Comparison of ENCODE assay signal across 20 mouse cellular contexts in genomic region chr6:146205136-146205535, GRCm38 (mm10).
"Had no signal": no experiment of that assay in that cellular context is flagged by ENCODE, and none has a peak within 500 bp of the region (broad histone marks: within the 10 kb centered on the region; RNA-seq: fewer than 3 reads in every experiment).

No protein-coding gene starts in this region.

- ATAC-seq: liver, embryonic 12.5 days had no signal

- H3K27ac ChIP-seq: kidney, embryonic 15.5 days; limb, embryonic 12.5 days; limb, embryonic 15.5 days; liver, embryonic 12.5 days; liver, embryonic 15.5 days; lung, embryonic 15.5 days; neural tube, embryonic 13.5 days had no signal

- H3K4me1 ChIP-seq: neural tube, embryonic 13.5 days had no signal

- H3K9me3 ChIP-seq: kidney, embryonic 15.5 days; limb, embryonic 12.5 days; limb, embryonic 15.5 days; liver, embryonic 12.5 days; liver, embryonic 15.5 days; lung, embryonic 15.5 days; megakaryocyte, embryonic 14.5 days; neural tube, embryonic 13.5 days had no signal

- H3K4me3 ChIP-seq: kidney, embryonic 15.5 days; limb, embryonic 12.5 days; limb, embryonic 15.5 days; liver, embryonic 12.5 days; liver, embryonic 15.5 days; lung, embryonic 15.5 days; megakaryocyte, embryonic 14.5 days; neural tube, embryonic 13.5 days had no signal

- DNase-seq: kidney, adult 2 months; kidney, postnatal 10 days; kidney, postnatal 36 days; layer of hippocampus, postnatal 36 days; left cerebral cortex, postnatal 4 days; lung, adult 18-20 months; lung, postnatal 10 days; lung, postnatal 36 days; midbrain, embryonic 14.5 days; thymus, adult 2 months; thymus, postnatal 14 days had no signal

- H3K36me3 ChIP-seq: kidney, embryonic 15.5 days; limb, embryonic 12.5 days; limb, embryonic 15.5 days; liver, embryonic 12.5 days; liver, embryonic 15.5 days; lung, embryonic 15.5 days; neural tube, embryonic 13.5 days had no signal

- H3K27me3 ChIP-seq: kidney, embryonic 15.5 days; limb, embryonic 12.5 days; limb, embryonic 15.5 days; liver, embryonic 12.5 days; liver, embryonic 15.5 days; lung, embryonic 15.5 days; megakaryocyte, embryonic 14.5 days; neural tube, embryonic 13.5 days had no signal

- H3K9ac ChIP-seq: kidney, embryonic 15.5 days; limb, embryonic 12.5 days; limb, embryonic 15.5 days; liver, embryonic 12.5 days; liver, embryonic 15.5 days; lung, embryonic 15.5 days; neural tube, embryonic 13.5 days had no signal

- H3K4me2 ChIP-seq: kidney, embryonic 15.5 days; limb, embryonic 12.5 days; limb, embryonic 15.5 days; liver, embryonic 12.5 days; liver, embryonic 15.5 days; lung, embryonic 15.5 days; midbrain, embryonic 11.5 days; neural tube, embryonic 13.5 days had no signal
